Mouse (Mus musculus): ENCODE measurements at regions not wholly inside any gene's neighbourhood (a gene's known extent, or its start where the extent isn't known, plus 50 kb on each side); places are given as distances from the start of the nearest gene placed in this dataset.

GRCm38 (mm10) chr5:148615117-148615516, 62.5 kb upstream of the Ubl3 start:
- DNase-seq (ENCODE audit: low spot score in 2 of 2) = no peak

- no peak for DNase-seq (ENCODE audit: low spot score in 2 of 2)
These were observed 58.7 kb upstream of the Ubl3 start for GRCm38 (mm10) chr5:148611323-148611722.

GRCm38 (mm10) chr5:148609506-148609880, 56.9 kb upstream of the Ubl3 start:
- DNase-seq (ENCODE audit: low spot score in 2 of 2) = no peak

- DNase-seq (ENCODE audit: low spot score in 2 of 2) = no peak
These were observed 56.4 kb upstream of the Ubl3 start for GRCm38 (mm10) chr5:148608857-148609505.

- DNase-seq (ENCODE audit: low spot score in 2 of 2) = no peak
These were observed 55.6 kb upstream of the Ubl3 start for GRCm38 (mm10) chr5:148608178-148608577.

GRCm38 (mm10) chr5:148605730-148606129, 53.1 kb upstream of the Ubl3 start:
- peak; percentile 30 for DNase-seq (ENCODE audit: low spot score in 2 of 2)

Measured in right cerebral cortex, adult 2 months (tissue).